Mouse (Mus musculus) right cerebral cortex, postnatal 4 days (tissue): ENCODE results near the gene Tenm1.

Experiments
- DNase-seq: peaks from one replicate; pipeline ENCODE4 v3.0.0-alpha.2; 2022

Tenm1 gene

GRCm38 (mm10) chrX:43428855-43429263 lies at the start of gene Tenm1:
TSS of gene Tenm1 (minus strand) at chrX:43429126.
- peak; percentile 46 for DNase-seq

- no peak for DNase-seq
Observed at GRCm38 (mm10) chrX:43467311-43467710, 38.4 kb upstream of the Tenm1 start.

- DNase-seq = peak; percentile 13
Observed at GRCm38 (mm10) chrX:43430581-43430980, 1.7 kb upstream of the Tenm1 start.

GRCm38 (mm10) chrX:43429982-43430531 lies 1.1 kb upstream of the Tenm1 start:
- DNase-seq = peak; percentile 41

- DNase-seq = peak; percentile 25
Observed at GRCm38 (mm10) chrX:43429337-43429736, 411 bp upstream of the Tenm1 start.

- peak; percentile 8 for DNase-seq
Observed at GRCm38 (mm10) chrX:43427961-43428365, 963 bp downstream of the Tenm1 start.

- peak; percentile 8 for DNase-seq
Observed at GRCm38 (mm10) chrX:43427111-43427510, 1.8 kb downstream of the Tenm1 start.

GRCm38 (mm10) chrX:43397957-43398356 lies 31.0 kb downstream of the Tenm1 start:
- DNase-seq = no peak

- no peak for DNase-seq
Observed at GRCm38 (mm10) chrX:43388106-43388505, 40.8 kb downstream of the Tenm1 start.

GRCm38 (mm10) chrX:43372526-43372925 lies 56.4 kb downstream of the Tenm1 start:
- DNase-seq = no peak

GRCm38 (mm10) chrX:43319351-43319750 lies 109.6 kb downstream of the Tenm1 start:
- DNase-seq = no peak

- no peak for DNase-seq
Observed at GRCm38 (mm10) chrX:43317801-43318520, 111.0 kb downstream of the Tenm1 start.

- no peak for DNase-seq
Observed at GRCm38 (mm10) chrX:43235844-43236243, 193.1 kb downstream of the Tenm1 start.

GRCm38 (mm10) chrX:43205003-43205402 lies 223.9 kb downstream of the Tenm1 start:
- no peak for DNase-seq

- no peak for DNase-seq
Observed at GRCm38 (mm10) chrX:43202249-43202783, 226.6 kb downstream of the Tenm1 start.

GRCm38 (mm10) chrX:43182975-43183374 lies 246.0 kb downstream of the Tenm1 start:
- DNase-seq = no peak

- no peak for DNase-seq
Observed at GRCm38 (mm10) chrX:43151561-43151960, 277.4 kb downstream of the Tenm1 start.

GRCm38 (mm10) chrX:43129696-43130095 lies 299.2 kb downstream of the Tenm1 start:
- no peak for DNase-seq

- no peak for DNase-seq
Observed at GRCm38 (mm10) chrX:43122491-43122890, 306.4 kb downstream of the Tenm1 start.

GRCm38 (mm10) chrX:43122001-43122400 lies 306.9 kb downstream of the Tenm1 start:
- no peak for DNase-seq

GRCm38 (mm10) chrX:42986100-42986499 lies 442.8 kb downstream of the Tenm1 start:
- DNase-seq = no peak

- DNase-seq = no peak
Observed at GRCm38 (mm10) chrX:42973562-42973961, 455.4 kb downstream of the Tenm1 start.

- DNase-seq = no peak
Observed at GRCm38 (mm10) chrX:42967611-42968010, 461.3 kb downstream of the Tenm1 start.

GRCm38 (mm10) chrX:42861731-42862130 lies 567.2 kb downstream of the Tenm1 start:
- DNase-seq = no peak
